Mouse (Mus musculus): Measurements from ENCODE around the gene Prss2. TPM values are rescaled to one million over a fixed set of nuclear protein-coding genes. Genes with fewer than 3 reads are reported as not detected.

Gene Prss2
- 10.5 and 17.9 TPM in 2 replicates for polyA plus RNA-seq (2015; fragmentation: Nextera tagmentation; extraction: Ambion mirVana)

DNA sequence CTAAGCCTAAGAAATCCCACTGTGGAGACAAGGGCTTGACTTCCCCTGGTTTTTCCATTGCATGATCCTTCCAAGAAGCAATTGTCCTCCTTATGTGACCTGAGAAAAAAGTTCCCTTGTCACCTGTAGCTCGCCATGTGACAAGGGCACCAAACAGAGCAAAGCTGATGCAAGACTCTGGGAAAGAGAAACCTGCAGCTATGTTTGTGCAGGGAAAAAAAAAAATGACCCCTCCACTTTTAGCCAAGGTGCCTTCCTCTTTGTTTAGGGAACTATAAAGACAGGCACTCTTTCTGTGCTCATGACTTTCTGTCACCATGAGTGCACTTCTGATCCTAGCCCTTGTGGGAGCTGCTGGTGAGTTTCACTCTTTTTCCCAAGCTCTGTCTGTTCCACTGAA is at the start of gene Prss2:
Gene Prss2 (plus strand): TSS at position 301 of the 400 bp plus-strand sequence.
- H3K4me1 ChIP-seq (replicated peaks; ENCODE audit: control insufficient read depth, insufficient read depth, low read length) = no peaks in the 10 kb centered on the region
- no peak within 1 kb of the TSS for H3K27ac ChIP-seq (ENCODE audit: low read depth, low read length)
- no peak within 1 kb of the TSS for H3K4me2 ChIP-seq (replicated peaks; ENCODE audit: low read depth)
- H3K36me3 ChIP-seq (ENCODE audit: control insufficient read depth, insufficient read depth) = no peaks in the 10 kb centered on the region
- H3K4me3 ChIP-seq (ENCODE audit: low read depth, low read length) = no peak within 1 kb of the TSS
- TF ChIP-seq CTCF (IDR thresholded peaks at IDR 0.05; ENCODE audit: low read depth) = no peak
- H3K9ac ChIP-seq (ENCODE audit: low read depth, low read length) = no peak within 1 kb of the TSS
- H3K27me3 ChIP-seq (replicated peaks; ENCODE audit: control insufficient read depth, insufficient read depth, low read length) = no peaks in the 10 kb centered on the region
- no peak for ATAC-seq
- no peaks in the 10 kb centered on the region for H3K9me3 ChIP-seq (ENCODE audit: control insufficient read depth)
- WGBS = 66% methylated on average over 1 of the region's 1 CpGs

- no peaks in the 10 kb centered on the region for H3K27me3 ChIP-seq (replicated peaks; ENCODE audit: control insufficient read depth, insufficient read depth, low read length)
- ATAC-seq = no peak
- TF ChIP-seq CTCF (IDR thresholded peaks at IDR 0.05; ENCODE audit: low read depth) = no peak
- whole genome bisulfite sequencing = 89% methylated on average over 3 of the region's 3 CpGs
- H3K4me3 ChIP-seq (ENCODE audit: low read depth, low read length) = no peak overlapping the region
- H3K4me2 ChIP-seq (replicated peaks; ENCODE audit: low read depth) = no peak overlapping the region
- H3K4me1 ChIP-seq (replicated peaks; ENCODE audit: control insufficient read depth, insufficient read depth, low read length) = no peaks in the 10 kb centered on the region
- H3K9ac ChIP-seq (ENCODE audit: low read depth, low read length) = no peak overlapping the region
- no peaks in the 10 kb centered on the region for H3K36me3 ChIP-seq (ENCODE audit: control insufficient read depth, insufficient read depth)
- no peaks in the 10 kb centered on the region for H3K9me3 ChIP-seq (ENCODE audit: control insufficient read depth)
- no peak overlapping the region for H3K27ac ChIP-seq (ENCODE audit: low read depth, low read length)
Observed at GRCm38 (mm10) chr6:41499374-41499773, 22.2 kb upstream of the Prss2 start.

DNA sequence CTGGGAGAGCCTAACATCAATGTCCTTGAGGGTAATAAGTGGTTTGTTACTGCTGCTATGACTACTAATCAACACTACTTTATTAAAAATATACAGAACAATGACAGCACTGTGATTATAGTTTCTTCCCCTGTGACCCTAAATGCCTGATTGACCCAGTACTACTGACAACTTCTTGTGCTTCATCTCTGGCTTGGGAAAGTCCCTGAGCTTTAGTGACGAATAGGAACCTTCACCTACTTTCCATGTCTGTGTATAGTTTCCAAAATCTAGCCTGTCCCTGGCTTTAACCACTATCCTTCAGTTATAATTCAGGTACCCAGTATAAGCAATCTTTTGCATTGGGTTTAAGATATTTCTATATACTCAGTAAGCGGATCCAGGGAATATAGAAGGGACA is 16.7 kb upstream of the Prss2 start:
- Histone ChIP-seq H3K4me3 (ENCODE audit: low read depth, low read length) (no peak overlapping the region), H3K9me3 (ENCODE audit: control insufficient read depth) (no peaks in the 10 kb centered on the region), H3K9ac (ENCODE audit: low read depth, low read length) (no peak overlapping the region), H3K4me2 (replicated peaks; ENCODE audit: low read depth) (no peak overlapping the region), H3K36me3 (ENCODE audit: control insufficient read depth, insufficient read depth) (no peaks in the 10 kb centered on the region), H3K4me1 (replicated peaks; ENCODE audit: control insufficient read depth, insufficient read depth, low read length) (no peaks in the 10 kb centered on the region), H3K27ac (ENCODE audit: low read depth, low read length) (no peak overlapping the region), H3K27me3 (replicated peaks; ENCODE audit: control insufficient read depth, insufficient read depth, low read length) (no peaks in the 10 kb centered on the region)
- TF ChIP-seq CTCF (IDR thresholded peaks at IDR 0.05; ENCODE audit: low read depth) = no peak
- ATAC-seq = no peak
- WGBS = 82% methylated on average over 2 of the region's 2 CpGs

DNA sequence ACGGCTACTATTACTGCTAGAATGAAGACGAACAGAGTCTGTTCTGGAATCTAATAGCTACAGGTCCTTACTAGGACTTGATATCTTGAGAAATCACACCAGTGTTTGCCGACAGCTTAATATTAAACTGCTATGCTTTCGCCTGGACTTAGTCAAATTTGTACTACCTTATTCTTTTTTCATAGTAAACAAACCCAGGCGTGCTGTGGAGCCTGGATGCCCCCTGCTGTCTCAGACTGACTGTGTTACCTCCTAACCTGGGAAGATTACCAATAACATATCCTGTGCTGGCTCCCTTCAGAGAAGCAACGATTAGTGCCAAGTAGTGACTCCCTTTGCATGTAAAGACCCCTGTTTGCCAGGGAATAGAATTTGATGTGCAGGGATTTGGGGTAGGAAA is 16.3 kb upstream of the Prss2 start:
- no peaks in the 10 kb centered on the region for H3K36me3 ChIP-seq (ENCODE audit: control insufficient read depth, insufficient read depth)
- WGBS = 52% methylated on average over 6 of the region's 6 CpGs
- peak; percentile 47 for TF ChIP-seq CTCF (IDR thresholded peaks at IDR 0.05; ENCODE audit: low read depth)
- H3K4me3 ChIP-seq (ENCODE audit: low read depth, low read length) = no peak overlapping the region
- no peak overlapping the region for H3K4me2 ChIP-seq (replicated peaks; ENCODE audit: low read depth)
- H3K27ac ChIP-seq (ENCODE audit: low read depth, low read length) = no peak overlapping the region
- no peaks in the 10 kb centered on the region for H3K4me1 ChIP-seq (replicated peaks; ENCODE audit: control insufficient read depth, insufficient read depth, low read length)
- no peaks in the 10 kb centered on the region for H3K9me3 ChIP-seq (ENCODE audit: control insufficient read depth)
- H3K27me3 ChIP-seq (replicated peaks; ENCODE audit: control insufficient read depth, insufficient read depth, low read length) = no peaks in the 10 kb centered on the region
- ATAC-seq = no peak
- no peak overlapping the region for H3K9ac ChIP-seq (ENCODE audit: low read depth, low read length)

- H3K4me2 ChIP-seq (replicated peaks; ENCODE audit: low read depth) = no peak overlapping the region
- H3K27ac ChIP-seq (ENCODE audit: low read depth, low read length) = no peak overlapping the region
- H3K9me3 ChIP-seq (ENCODE audit: control insufficient read depth) = no peaks in the 10 kb centered on the region
- no peak overlapping the region for H3K9ac ChIP-seq (ENCODE audit: low read depth, low read length)
- WGBS = 60% methylated on average over 6 of the region's 6 CpGs
- no peak for TF ChIP-seq CTCF (IDR thresholded peaks at IDR 0.05; ENCODE audit: low read depth)
- no peak for ATAC-seq
- H3K27me3 ChIP-seq (replicated peaks; ENCODE audit: control insufficient read depth, insufficient read depth, low read length) = no peaks in the 10 kb centered on the region
- no peaks in the 10 kb centered on the region for H3K4me1 ChIP-seq (replicated peaks; ENCODE audit: control insufficient read depth, insufficient read depth, low read length)
- no peak overlapping the region for H3K4me3 ChIP-seq (ENCODE audit: low read depth, low read length)
- H3K36me3 ChIP-seq (ENCODE audit: control insufficient read depth, insufficient read depth) = no peaks in the 10 kb centered on the region
Observed at GRCm38 (mm10) chr6:41518017-41518524, 3.5 kb upstream of the Prss2 start.

- H3K4me3 ChIP-seq (ENCODE audit: low read depth, low read length) = no peak overlapping the region
- TF ChIP-seq CTCF (IDR thresholded peaks at IDR 0.05; ENCODE audit: low read depth) = no peak
- no peaks in the 10 kb centered on the region for H3K4me1 ChIP-seq (replicated peaks; ENCODE audit: control insufficient read depth, insufficient read depth, low read length)
- H3K36me3 ChIP-seq (ENCODE audit: control insufficient read depth, insufficient read depth) = no peaks in the 10 kb centered on the region
- H3K27ac ChIP-seq (ENCODE audit: low read depth, low read length) = no peak overlapping the region
- no peak for ATAC-seq
- H3K9me3 ChIP-seq (ENCODE audit: control insufficient read depth) = no peaks in the 10 kb centered on the region
- no peak overlapping the region for H3K4me2 ChIP-seq (replicated peaks; ENCODE audit: low read depth)
- H3K9ac ChIP-seq (ENCODE audit: low read depth, low read length) = no peak overlapping the region
- no peaks in the 10 kb centered on the region for H3K27me3 ChIP-seq (replicated peaks; ENCODE audit: control insufficient read depth, insufficient read depth, low read length)
Observed at GRCm38 (mm10) chr6:41526453-41526852, 4.9 kb downstream of the Prss2 start.

- ATAC-seq = no peak
- Histone ChIP-seq H3K9ac (ENCODE audit: low read depth, low read length) (no peak overlapping the region), H3K27me3 (replicated peaks; ENCODE audit: control insufficient read depth, insufficient read depth, low read length) (no peaks in the 10 kb centered on the region), H3K4me3 (ENCODE audit: low read depth, low read length) (no peak overlapping the region), H3K9me3 (ENCODE audit: control insufficient read depth) (no peaks in the 10 kb centered on the region), H3K27ac (ENCODE audit: low read depth, low read length) (no peak overlapping the region), H3K4me2 (replicated peaks; ENCODE audit: low read depth) (no peak overlapping the region), H3K36me3 (ENCODE audit: control insufficient read depth, insufficient read depth) (no peaks in the 10 kb centered on the region), H3K4me1 (replicated peaks; ENCODE audit: control insufficient read depth, insufficient read depth, low read length) (no peaks in the 10 kb centered on the region)
- 45% methylated on average over 1 of the region's 1 CpGs for WGBS
- no peak for TF ChIP-seq CTCF (IDR thresholded peaks at IDR 0.05; ENCODE audit: low read depth)
Observed at GRCm38 (mm10) chr6:41527402-41527801, 5.8 kb downstream of the Prss2 start.
